Mouse (Mus musculus) fibroblast of lung, adult 2 months (primary cell): ENCODE measurements around the gene Szt2.

Source experiments
- DNase-seq: peaks from one replicate; pipeline ENCODE4 v3.0.0-alpha.2; 2011; ENCODE audit warnings: low read depth

Gene Szt2

DNA sequence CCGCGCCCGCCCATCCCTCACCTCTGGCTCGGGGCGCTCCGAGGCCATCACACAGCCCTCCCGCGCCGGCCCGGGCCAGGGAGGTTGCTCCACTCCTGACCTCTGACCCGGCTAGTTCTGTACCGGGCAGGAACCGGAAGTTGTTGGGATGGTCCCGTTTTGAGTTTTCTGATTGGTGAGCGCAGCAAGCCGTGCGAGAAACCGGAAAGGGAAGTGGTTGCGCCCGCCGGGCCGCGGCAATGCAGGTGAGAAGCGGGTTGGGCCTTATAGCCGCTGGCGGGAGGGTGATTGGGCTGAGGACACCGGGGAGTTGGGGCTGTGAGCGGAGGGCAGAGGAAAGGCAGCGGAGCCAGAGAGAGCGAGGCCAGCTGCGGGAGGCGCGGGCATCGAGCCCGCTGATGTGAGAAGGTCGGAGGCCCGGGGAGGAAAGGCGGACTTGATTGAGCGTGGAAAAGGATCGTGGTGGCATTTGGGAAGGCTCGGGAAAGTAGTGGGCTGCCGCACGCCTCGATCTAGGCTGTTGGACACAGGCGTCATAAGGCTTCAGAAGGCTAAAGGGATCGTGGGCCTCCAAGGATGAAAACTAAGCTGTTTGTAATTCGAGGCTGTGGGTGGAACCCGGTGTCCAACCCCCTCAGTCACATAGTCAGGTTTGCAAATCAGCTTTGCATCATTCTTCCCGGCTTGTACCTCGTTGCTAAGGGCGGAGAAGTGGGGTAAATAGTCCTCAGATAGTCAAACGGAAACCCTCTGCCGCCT lies at the start of gene Szt2, which contains the start of gene Med8:
Gene Szt2 (minus strand): TSS at position 132 of the 759 bp plus-strand sequence.
Gene Med8 (plus strand): TSS at position 196 of the 759 bp plus-strand sequence.
- peak; percentile 74 for DNase-seq

DNA sequence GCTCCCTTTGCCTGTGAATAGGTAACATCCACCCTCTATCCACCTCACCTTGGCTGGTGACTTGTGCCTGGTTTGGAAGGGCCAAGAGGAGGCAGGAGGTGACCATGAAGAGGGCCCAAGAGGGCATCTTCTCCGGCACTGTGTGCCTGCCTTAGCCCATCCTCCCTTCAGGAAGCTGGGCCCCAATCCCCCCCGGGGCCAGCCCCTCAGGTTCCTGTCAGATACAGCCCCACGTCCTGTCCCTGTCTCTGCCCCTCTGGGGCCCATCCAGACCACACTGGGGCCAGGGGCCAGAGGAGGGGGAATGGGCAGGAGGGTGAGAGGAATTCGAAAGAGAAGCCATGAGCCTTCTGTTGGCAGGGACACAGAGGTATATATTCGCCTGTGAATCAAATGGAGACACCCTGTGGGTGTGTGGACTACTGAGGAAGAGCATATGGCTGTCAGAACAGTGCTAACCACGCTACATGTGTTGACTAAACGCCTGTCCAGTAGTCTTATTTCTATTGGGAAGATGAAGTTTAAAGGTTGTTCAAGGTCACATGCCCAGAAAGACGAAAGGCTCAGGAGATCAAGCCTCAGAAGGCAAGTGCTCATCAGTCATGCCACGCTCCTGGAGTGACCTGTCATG lies 48.4 kb upstream of the Szt2 start, which contains the start of gene Mpl:
Gene Mpl (minus strand): TSS at position 169 of the 631 bp plus-strand sequence.
- DNase-seq: no peak

GRCm38 (mm10) chr4:118446415-118447153 lies 37.5 kb upstream of the Szt2 start:
- no peak for DNase-seq

DNA sequence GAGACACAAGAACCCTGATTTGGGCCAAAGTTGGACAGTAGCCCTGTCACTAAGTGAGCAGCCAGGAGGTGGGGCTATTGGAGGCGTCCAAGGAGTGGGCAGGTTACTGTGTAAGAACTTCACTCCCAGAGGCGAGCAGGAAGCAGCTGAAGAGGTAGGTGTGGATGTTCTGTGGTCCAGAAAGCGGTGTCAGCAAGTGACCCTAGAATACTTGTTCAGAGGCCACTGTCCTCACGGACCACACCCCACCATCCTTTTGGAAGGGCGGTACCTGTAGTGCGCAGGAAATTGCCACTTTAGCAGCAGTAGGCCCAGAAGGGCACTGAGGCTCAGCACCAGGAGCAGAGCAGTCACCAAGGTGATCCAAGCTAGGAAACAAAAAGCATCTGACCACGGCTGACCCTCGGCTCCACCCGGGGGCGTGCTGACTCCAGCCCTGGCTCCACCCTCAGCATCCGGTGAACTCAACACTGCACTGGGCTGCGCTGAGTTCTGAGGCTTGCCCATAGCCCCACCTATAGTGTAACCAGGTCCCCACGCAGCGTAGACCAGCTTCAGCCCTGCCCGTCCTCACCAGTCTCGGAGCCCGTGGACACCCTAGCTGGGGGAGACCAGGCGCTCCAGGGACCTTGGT lies 36.8 kb upstream of the Szt2 start:
- no peak for DNase-seq

DNA sequence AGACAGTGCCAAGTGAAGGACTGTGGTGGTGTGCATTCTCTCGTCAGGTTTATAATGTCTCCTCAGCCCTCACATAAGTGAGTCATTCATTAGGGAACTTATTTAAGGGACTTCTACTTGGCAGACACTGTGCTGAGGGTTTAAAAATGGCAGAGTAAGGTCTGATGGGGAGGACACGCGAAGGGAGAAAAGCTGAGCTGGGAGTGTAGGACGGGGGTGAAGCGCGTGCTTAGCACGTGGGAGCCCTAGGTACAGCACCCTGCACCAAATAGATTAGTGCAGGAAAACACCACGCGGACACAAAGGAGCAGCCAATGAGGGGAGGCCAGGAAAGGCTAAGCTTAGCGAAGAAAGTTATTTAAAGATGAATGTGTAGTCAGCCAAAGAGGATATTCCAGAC lies 36.0 kb upstream of the Szt2 start:
- no peak for DNase-seq

DNA sequence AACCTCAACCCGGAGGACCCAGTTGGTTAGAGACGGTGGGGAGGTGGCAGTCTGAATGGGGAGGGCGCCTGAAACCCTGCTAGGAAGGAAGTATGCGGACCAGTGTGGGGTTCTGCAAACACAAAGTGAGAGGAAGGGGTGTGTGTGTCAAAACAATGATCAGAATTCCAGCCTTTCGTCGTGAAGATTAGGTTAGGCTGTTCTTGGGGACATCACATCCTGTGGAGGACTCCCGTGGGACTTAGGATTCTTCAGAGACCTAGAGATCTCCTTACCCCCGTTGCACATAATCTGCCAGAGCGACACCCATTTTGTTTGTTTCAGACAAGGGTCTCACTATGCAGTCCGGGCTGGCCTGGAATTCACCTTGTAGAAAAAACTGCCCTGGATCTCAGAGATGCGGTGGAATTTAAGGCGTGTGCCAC lies 28.8 kb upstream of the Szt2 start:
- DNase-seq: no peak

DNA sequence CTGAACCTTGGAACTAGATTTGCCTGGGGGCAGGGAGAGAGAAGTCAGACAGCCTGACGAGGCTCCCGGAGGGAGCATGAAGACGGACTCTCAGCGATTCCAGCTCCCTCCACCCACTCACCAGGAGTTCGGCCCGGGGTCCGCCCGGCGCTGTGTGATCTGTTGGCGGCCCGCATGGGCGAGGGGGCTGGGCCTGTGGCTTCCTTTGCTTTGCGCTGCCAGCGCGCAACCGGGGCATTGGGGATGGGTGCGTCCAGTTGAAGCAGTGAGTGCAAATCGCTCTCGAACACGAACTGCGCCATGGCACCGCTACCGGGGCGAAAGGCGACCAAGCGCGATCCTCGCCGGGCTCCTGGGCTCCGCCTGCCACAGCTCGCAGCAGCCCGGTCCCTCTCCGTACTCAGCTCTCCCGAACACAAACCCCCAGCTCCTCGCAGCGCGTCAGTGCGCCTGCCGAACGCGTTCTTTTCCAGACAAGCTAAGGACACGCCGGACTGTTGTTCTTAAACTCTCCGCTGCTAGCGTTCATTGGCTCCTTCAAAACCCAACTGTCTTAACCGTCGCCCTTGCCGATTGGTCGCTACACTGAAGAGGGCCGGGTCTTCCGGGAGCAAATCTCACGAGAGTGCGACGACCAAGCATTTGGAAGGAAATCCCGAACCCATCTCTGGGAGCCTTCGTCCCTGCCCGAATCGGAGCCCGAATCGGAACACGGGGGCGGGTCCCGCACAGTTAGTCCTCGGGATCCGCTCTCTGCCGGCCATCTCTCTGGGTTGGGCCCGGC lies 27.9 kb upstream of the Szt2 start, which contains the start of gene Cdc20:
Gene Cdc20 (minus strand): TSS at position 533 of the 784 bp plus-strand sequence.
- peak; percentile 95 for DNase-seq

GRCm38 (mm10) chr4:118432332-118432731 lies 23.3 kb upstream of the Szt2 start:
- no peak for DNase-seq

DNA sequence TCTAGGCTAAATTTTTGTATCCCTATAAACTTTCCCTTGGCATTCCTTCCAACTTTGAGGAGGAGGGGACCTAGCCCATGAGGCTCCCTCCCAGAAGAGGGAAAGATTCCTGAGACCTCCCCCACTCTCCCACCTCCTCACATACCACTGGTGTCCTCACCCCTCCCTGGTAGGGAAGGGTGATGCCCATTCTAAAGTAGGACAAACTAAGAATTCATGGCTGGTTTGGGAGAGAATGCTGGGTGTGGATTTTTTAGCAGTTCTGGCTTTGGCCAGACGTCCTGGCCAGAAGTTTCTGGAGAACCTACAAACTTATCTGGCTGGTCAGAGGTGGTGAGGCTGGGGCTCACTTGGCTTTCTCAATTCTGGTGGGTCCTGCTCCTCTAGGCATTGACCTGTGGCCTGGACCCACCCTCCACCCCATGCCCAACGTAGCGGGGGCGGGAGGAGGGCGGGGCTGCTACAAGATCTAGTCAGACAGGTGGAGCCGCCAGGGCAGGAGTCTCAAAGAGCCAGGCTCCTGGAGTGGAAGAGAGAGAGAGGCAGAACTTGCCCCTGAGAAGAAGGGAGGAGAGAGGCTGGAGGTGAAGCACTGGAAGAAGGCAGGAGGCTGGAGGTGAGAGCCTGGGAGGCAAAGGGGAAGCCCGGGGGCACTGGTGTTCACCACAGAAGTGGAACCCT lies 20.3 kb upstream of the Szt2 start:
- no peak for DNase-seq

- DNase-seq: peak; percentile 22
Measured at GRCm38 (mm10) chr4:118428531-118429214, 19.6 kb upstream of the Szt2 start.

DNA sequence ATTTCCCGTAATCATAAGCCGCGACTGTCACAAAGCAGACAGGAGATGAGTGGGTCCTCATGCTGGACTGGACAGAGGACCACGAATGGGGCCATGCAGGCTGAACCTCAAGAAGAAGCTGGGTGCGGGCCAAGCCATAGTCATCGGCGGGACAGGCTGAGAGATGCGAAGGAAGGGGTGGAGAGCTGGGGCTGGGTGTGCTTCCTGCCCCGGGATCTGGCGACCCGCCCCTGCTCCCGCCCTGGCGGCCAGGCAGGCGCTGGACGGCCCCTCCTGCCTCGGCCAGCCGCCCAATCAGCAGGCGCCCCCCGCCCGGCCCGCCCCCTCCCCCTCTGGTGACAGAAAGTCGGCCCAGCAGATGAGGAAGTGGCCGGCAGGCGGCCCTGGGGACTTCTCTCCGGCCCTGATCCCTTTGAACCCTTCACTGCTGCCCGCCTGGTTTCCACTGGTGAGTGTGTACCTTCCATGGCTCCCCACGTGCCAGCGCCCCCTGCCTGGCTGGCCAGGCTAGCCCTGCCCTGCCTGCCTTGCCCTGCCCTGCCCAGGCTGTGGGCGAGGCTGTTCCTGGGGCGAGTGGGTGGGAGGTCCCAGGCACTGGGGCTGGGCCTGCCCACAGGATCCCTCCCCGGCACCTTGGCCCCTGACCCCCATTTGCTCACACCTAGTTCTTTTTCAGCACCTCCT lies 18.8 kb upstream of the Szt2 start, which contains the start of gene Elovl1:
Gene Elovl1 (plus strand): TSS at position 326 of the 684 bp plus-strand sequence.
- peak; percentile 68 for DNase-seq

- no peak for DNase-seq
Measured at GRCm38 (mm10) chr4:118427415-118427767, 18.3 kb upstream of the Szt2 start.

DNA sequence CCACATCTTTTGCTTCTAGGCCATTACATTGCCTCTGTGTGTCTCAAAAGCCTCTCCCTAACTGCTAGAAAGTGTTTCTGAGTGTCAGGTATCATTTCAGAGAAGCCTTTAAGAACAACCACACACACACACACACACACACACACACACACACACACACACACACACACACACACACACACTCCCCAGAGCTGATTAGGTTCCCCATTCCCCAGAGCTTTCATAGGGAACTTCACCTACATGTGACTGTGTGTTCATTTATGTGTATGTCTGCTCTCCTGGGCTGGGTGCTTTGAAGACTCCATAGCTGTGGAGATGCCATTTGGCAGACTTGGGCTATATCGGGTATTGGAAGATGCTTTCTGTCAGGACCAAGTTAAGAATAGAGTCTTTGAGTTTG lies 16.3 kb upstream of the Szt2 start:
- DNase-seq: no peak

DNA sequence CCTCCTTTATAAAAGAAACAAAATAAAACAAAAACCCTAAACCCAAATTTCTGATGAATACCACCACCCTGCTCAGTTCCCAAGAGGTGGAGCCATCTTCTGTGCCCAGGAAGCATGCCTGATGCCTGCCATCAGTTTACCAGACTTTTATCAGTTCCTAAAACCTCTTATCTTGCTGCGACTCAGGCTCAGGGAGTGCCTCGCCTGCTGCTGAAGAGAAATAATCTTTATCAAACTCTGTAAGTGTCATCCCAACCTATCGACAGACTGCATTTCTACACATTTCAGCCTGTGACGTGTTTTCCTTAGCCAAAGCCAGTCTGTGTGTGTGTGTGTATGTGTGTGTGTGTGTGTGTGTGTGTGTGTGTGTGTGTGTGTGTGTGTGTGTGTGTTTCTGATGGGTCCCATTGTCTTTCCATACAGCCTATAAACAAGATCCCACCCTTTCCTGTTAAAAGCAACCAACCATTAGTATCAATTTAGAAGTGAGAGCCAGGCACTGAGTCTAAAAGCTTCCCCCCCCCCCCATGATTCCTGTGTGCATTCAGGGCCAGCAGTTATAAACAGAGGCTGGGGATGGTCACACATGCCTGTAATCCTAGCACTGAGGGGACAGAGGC lies 15.6 kb upstream of the Szt2 start:
- no peak for DNase-seq

GRCm38 (mm10) chr4:118421384-118421783 lies 12.3 kb upstream of the Szt2 start:
- no peak for DNase-seq

DNA sequence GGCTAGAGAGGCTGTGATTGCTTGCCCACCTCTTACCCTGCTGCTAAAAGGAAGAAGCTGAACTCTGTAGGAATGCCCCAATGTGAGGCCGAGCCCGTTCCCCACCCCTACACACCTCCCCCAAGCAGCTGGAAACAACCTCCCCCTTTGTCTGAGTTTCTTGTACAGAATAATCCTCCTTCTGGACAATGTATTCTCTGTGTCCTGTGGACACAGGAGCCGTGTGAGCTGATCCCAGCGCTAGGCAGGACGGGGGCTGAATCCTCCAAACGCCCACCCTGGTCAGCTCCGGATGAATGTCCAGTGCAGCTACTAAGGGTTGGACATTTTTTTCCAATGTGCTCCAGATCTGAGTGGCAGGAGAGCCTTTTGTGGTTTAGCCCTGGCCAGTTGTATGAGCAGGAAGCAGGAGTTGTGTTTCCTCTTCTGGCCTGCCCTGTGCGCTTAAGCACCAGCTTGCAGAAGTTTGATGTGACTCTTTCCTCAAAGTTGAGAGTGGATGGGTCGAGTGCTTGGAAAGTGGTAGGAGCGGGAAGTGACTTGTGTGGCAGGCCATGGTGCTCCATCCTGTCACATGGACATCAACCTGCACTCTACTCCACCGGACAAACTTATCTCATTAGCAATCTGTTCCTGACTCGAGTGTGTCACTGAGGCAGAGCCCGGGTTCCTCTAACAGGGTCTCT lies 8.2 kb upstream of the Szt2 start:
- DNase-seq: no peak

DNA sequence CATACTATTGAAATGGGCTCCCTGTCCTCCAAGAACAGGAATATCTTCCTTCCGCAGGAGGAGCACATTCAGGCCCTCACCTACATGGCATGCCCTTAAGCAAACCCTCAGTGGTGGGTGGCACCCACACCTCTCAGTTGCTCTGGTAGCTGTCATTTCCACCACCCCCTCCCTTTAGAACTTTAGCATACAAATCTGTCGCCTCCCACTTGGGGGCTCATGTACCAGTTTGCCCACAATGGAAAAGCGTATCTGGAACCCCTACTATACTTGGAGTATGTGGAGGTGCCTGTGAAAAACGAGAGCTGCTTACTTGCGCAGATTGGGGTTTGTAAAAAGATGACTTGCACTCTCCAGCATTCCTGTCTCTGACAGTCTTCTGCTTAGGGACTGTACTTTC lies 7.3 kb upstream of the Szt2 start:
- no peak for DNase-seq

GRCm38 (mm10) chr4:118415779-118416178 lies 6.7 kb upstream of the Szt2 start:
- peak; percentile 9 for DNase-seq
